In the genomic region with DNA sequence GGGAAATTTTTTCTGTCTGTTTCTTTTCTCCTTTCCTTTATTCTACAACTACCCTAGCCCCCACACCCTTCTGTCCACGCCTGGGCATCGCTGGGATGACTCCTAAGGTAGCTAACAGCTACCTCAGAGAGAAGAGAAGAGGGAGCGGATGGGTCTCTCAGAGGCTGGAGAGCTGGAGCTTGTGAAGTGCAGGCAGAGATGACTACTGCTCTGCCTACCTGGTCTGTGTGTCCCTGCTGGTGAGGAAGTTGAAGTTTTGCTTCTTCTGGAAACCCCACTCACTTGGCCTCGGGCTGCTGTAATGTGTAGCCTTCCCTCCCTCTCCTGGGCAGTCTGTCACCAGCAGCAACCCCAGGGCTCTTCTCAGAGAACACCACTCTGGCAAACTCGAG, we compare ENCODE assay signal across 1 mouse cellular context.
A peak's percentile ranks its signal among the peaks of the same experiment; 100 is the strongest.
TF ChIP-seq lines count a peak whose summit lies in the region.

No protein-coding gene starts in this region.

TF ChIP-seq in CH12.LX, 34 proteins besides CTCF, POLR2A, EP300 and RAD21:
- TF ChIP-seq NRF1 (IDR thresholded peaks at IDR 0.05; ENCODE audit: low read depth, low read length) (no peak), IRF4 (IDR thresholded peaks at IDR 0.05; ENCODE audit: low read depth, low read length) (peak; percentile 24; the same call in 1 of the 2 replicates), ZMIZ1 (IDR thresholded peaks at IDR 0.05; ENCODE audit: low read depth, low read length) (no peak), RCOR1 (conservative IDR thresholded peaks at IDR 0.05; ENCODE audit: low read depth, low read length) (no peak), MXI1 (IDR thresholded peaks at IDR 0.05; ENCODE audit: low read depth, low read length) (no peak), ELF1 (IDR thresholded peaks at IDR 0.05; ENCODE audit: low read depth, low read length) (0 out of 2 replicates have a peak, but pooled peaks have one; percentile 16), NELFE (IDR thresholded peaks at IDR 0.05; ENCODE audit: low read depth, low read length) (peak; percentile 46; the same call in 1 of the 2 replicates), KAT2A (IDR thresholded peaks at IDR 0.05; ENCODE audit: insufficient replicate concordance, low read length) (no peak), SMC3 (IDR thresholded peaks at IDR 0.05; ENCODE audit: low read depth, low read length) (peak; percentile 41), MEF2A (IDR thresholded peaks at IDR 0.05; ENCODE audit: borderline replicate concordance, low read depth, low read length) (0 out of 2 replicates have a peak, but pooled peaks have one; percentile 38)
TF ChIP-seq in CH12.LX: peak in this region for 5.
